Mouse (Mus musculus) liver (tissue): Measurements from ENCODE around the gene Dusp6.

Experiments used
- DNase-seq: peaks from one replicate; pipeline ENCODE4 v3.0.0-alpha.2; 2020; ENCODE audit warnings: mixed read lengths

The Dusp6 gene

GRCm38 (mm10) chr10:99246797-99247508, 16.1 kb upstream of the Dusp6 start:
- DNase-seq: no peak

GRCm38 (mm10) chr10:99250874-99251281, 12.2 kb upstream of the Dusp6 start:
- DNase-seq: no peak

GRCm38 (mm10) chr10:99253412-99253811, 9.6 kb upstream of the Dusp6 start:
- DNase-seq: no peak

- DNase-seq: no peak
These were observed 7.0 kb upstream of the Dusp6 start for GRCm38 (mm10) chr10:99255830-99256570.

- no peak for DNase-seq
These were observed 5.5 kb upstream of the Dusp6 start for GRCm38 (mm10) chr10:99257531-99257930.

- DNase-seq: no peak
These were observed 3.2 kb upstream of the Dusp6 start for GRCm38 (mm10) chr10:99259840-99260239.

- peak; percentile 17 for DNase-seq
These were observed 1.8 kb upstream of the Dusp6 start for GRCm38 (mm10) chr10:99261151-99261635.

- peak; percentile 68 for DNase-seq
These were observed 1.3 kb upstream of the Dusp6 start for GRCm38 (mm10) chr10:99261636-99262318.

GRCm38 (mm10) chr10:99262319-99262866, 638 bp upstream of the Dusp6 start:
- no peak for DNase-seq

- no peak for DNase-seq
These were observed 589 bp downstream of the Dusp6 start for GRCm38 (mm10) chr10:99263419-99264221.

GRCm38 (mm10) chr10:99264301-99265010, 1.4 kb downstream of the Dusp6 start:
- no peak for DNase-seq

- DNase-seq: no peak
These were observed 2.1 kb downstream of the Dusp6 start for GRCm38 (mm10) chr10:99265011-99265694.

GRCm38 (mm10) chr10:99266025-99266424, 3.0 kb downstream of the Dusp6 start:
- DNase-seq: no peak

- no peak for DNase-seq
These were observed 4.6 kb downstream of the Dusp6 start for GRCm38 (mm10) chr10:99267621-99268020.

GRCm38 (mm10) chr10:99268421-99269300, 5.6 kb downstream of the Dusp6 start:
- peak; percentile 37 for DNase-seq

GRCm38 (mm10) chr10:99269301-99269701, 6.3 kb downstream of the Dusp6 start:
- DNase-seq: no peak

- no peak for DNase-seq
These were observed 6.7 kb downstream of the Dusp6 start for GRCm38 (mm10) chr10:99269704-99270103.

- DNase-seq: peak; percentile 35
These were observed 7.4 kb downstream of the Dusp6 start for GRCm38 (mm10) chr10:99270406-99270805.

- DNase-seq: no peak
These were observed 8.0 kb downstream of the Dusp6 start for GRCm38 (mm10) chr10:99271016-99271415.

GRCm38 (mm10) chr10:99273006-99273405, 10.0 kb downstream of the Dusp6 start:
- DNase-seq: no peak
